Mouse (Mus musculus) liver, embryonic 11.5 days (tissue): ENCODE measurements around the gene Nrg3. TPM values are rescaled to one million over a fixed set of nuclear protein-coding genes. Genes with fewer than 3 reads are reported as not detected.

Source experiments
- ATAC-seq: fragments of 200-750 bp; cut with Nextera tagmentation; replicated peaks from 2 replicates; pipeline ENCODE4 v1.8.0; 2017; ENCODE audit warnings: moderate number of reproducible peaks, mild to moderate bottlenecking, moderate TSS enrichment, moderate library complexity; ENCODE audit not compliant: low FRiP score
- DNase-seq: peaks from one replicate; pipeline ENCODE4 v3.0.0-alpha.2; 2017; ENCODE audit warnings: low spot score
- H3K27ac ChIP-seq: fragments of 300-500 bp; sonication (generic); 2 replicates; pipeline ENCODE4 v1.5.1; 2014; ENCODE audit warnings: mild to moderate bottlenecking, low read depth, low read length, control low read depth
- H3K27me3 ChIP-seq: fragments of 300-500 bp; sonication (generic); replicated peaks from 2 replicates; pipeline ENCODE4 v1.6.1; 2014; ENCODE audit warnings: low read length, mixed read lengths; ENCODE audit not compliant: control insufficient read depth, insufficient read depth
- H3K36me3 ChIP-seq: fragments of 300-500 bp; sonication (generic); 2 replicates; pipeline ENCODE4 v1.6.1; 2014; ENCODE audit warnings: mild to moderate bottlenecking, low read length, moderate library complexity, mixed read lengths; ENCODE audit not compliant: control insufficient read depth, insufficient read depth
- H3K4me1 ChIP-seq: fragments of 300-500 bp; sonication (generic); replicated peaks from 2 replicates; pipeline ENCODE4 v1.6.1; 2014; ENCODE audit warnings: low read length, mixed read lengths; ENCODE audit not compliant: control insufficient read depth, insufficient read depth
- H3K4me2 ChIP-seq: fragments of 300-500 bp; sonication (generic); 2 replicates; pipeline ENCODE4 v1.6.1; 2014; ENCODE audit warnings: mild to moderate bottlenecking, control low read depth, moderate library complexity
- H3K4me3 ChIP-seq: fragments of 300-500 bp; sonication (generic); 2 replicates; pipeline ENCODE4 v1.5.1; 2014; ENCODE audit warnings: low read depth, low read length, control low read depth
- H3K9ac ChIP-seq: fragments of 300-500 bp; sonication (generic); 2 replicates; pipeline ENCODE4 v1.6.1; 2014; ENCODE audit warnings: low read depth, low read length, control low read depth
- H3K9me3 ChIP-seq: fragments of 300-500 bp; sonication (generic); 2 replicates; pipeline ENCODE4 v1.6.1; 2016; ENCODE audit warnings: low read length, inconsistent platforms, mixed read lengths; ENCODE audit not compliant: control insufficient read depth
- WGBS: fragments of 180-500 bp; shearing (Covaris S2); extraction: QIAGEN DNeasy Blood & Tissue Kit; methylation state at CpG from one replicate; pipeline ENCODE4 v1.1.7; 2014; 5-methylcytosine and 5-hydroxymethylcytosine counted together
- polyA plus RNA-seq: library from polyadenylated mRNA; unstranded; fragments of >200 nt; fragmentation: Nextera tagmentation; extraction: Ambion mirVana; gene quantifications from 2 replicates; pipeline ENCODE4 v1.2.1, GENCODE M21; 2014

Nrg3 gene
- polyA plus RNA-seq, 1 experiment from 2014 or later: 0.16 TPM

DNA sequence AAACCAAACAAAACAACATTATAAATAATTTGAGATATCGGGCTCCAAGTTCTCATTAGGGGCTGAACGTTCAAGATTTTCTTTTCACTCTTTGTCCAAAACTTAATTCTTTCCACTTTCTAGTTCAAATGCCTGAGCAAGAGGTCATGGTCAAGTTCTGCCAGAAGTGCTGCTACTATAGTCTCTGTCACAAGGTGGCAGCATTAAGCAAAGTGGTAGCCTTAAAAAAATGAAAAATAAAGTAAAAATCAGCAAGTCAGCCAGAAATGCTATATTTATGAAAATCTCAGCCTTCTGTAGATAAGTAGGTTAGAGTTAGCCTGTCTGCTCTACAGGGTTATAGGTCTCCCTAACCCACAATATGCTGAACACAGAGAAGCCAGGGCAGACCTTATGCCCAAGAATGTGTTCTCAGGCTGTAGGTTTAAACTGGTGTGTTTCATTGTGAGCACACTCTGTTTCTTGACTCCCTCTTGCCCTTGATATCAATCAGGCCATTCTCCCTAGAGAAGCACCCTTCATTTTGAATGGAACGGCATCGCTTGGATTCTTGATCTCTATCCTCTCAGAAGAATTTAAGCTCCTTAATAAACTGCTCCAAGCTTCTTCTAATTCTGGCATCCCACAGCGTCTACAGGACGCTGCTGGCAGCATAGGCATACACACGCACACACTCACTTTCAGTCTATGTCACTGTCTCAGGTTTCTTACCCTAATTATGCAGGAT, 480.9 kb downstream of the Nrg3 start:
- WGBS: 73% methylated on average over 7 of the region's 7 CpGs
- Histone ChIP-seq H3K9me3 (no peaks in the 10 kb centered on the region), H3K27ac (no peak overlapping the region), H3K4me2 (no peak overlapping the region), H3K9ac (no peak overlapping the region), H3K27me3 (no peaks in the 10 kb centered on the region), H3K4me3 (no peak overlapping the region), H3K36me3 (no peaks in the 10 kb centered on the region), H3K4me1 (no peaks in the 10 kb centered on the region)
- DNase-seq: no peak
- ATAC-seq: no peak

DNA sequence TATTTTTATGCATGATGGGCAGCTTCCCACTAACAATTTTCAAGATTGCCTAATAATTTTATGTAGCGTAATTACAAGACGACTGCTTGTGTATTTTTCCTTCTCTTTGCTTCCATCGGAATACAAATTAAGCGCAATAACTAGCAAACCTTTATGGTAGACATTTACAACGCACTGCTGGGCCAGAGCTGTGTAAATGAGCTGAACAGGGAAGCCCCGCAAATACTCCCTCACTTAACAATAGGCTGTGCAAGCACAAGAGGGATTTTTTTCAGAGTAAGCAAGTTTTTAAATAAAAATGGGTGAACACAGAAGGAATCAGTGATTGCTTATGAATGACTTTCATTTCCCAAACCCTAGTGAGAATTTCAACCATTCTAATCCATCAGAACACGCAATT, 513.5 kb downstream of the Nrg3 start:
- no peak overlapping the region for H3K27ac ChIP-seq
- H3K4me1 ChIP-seq: no peaks in the 10 kb centered on the region
- ATAC-seq: no peak
- no peak for DNase-seq
- H3K36me3 ChIP-seq: no peaks in the 10 kb centered on the region
- no peak overlapping the region for H3K9ac ChIP-seq
- no peaks in the 10 kb centered on the region for H3K27me3 ChIP-seq
- no peak overlapping the region for H3K4me3 ChIP-seq
- H3K9me3 ChIP-seq: no peaks in the 10 kb centered on the region
- H3K4me2 ChIP-seq: no peak overlapping the region
- 83% methylated on average over 7 of the region's 7 CpGs for WGBS

DNA sequence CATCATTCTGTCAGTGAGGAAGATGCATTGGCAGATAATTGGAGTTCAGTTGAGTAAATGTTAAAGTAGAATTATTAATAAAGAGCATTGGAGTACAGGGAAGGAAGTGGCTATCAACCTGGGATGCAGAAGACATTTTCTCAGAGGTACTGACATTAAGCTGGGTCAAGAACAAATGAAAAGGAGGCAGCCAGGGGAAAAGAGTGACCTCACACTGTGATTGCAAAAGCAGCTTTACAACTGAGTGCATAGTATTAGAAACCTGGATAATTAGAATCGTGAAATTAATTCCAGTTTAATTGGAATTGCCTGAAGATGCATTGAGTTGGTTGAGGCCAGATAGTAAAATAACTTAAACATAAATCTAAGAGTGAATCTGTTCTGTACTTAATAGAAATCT, 535.4 kb downstream of the Nrg3 start:
- Histone ChIP-seq H3K4me3 (no peak overlapping the region), H3K27ac (no peak overlapping the region), H3K9ac (no peak overlapping the region), H3K4me1 (no peaks in the 10 kb centered on the region), H3K9me3 (no peaks in the 10 kb centered on the region), H3K27me3 (no peaks in the 10 kb centered on the region), H3K4me2 (no peak overlapping the region), H3K36me3 (no peaks in the 10 kb centered on the region)
- no peak for DNase-seq
- WGBS: 82% methylated on average over 1 of the region's 1 CpGs
- ATAC-seq: no peak

DNA sequence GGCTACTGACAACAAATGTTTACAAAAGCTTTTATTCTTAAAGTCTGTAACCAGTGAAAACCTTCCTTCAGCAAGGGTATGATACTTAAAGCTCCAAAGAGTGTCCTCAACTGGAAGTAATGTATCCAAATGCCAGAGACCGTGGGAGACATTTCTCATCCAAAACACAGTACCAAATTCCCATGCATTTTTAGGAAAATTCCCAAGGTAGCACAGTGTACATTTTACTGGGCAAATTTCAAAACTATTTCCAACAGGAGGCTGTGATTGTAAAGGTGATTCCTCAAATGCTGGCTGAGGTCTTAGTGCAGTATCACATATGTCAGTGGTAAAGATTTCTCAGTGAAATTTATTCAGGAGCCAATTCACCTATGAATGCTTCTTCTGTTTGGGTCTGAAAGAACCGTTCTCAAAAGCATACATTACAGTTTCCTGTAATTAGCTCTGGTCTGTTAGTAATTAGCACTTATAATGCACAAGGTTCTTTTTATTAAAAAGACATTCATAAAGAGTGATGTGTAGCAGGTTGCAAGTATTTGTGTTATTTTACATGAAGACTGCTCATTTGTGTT, 536.3 kb downstream of the Nrg3 start:
- no peaks in the 10 kb centered on the region for H3K27me3 ChIP-seq
- H3K27ac ChIP-seq: no peak overlapping the region
- WGBS: 71% methylated on average over 2 of the region's 2 CpGs
- H3K4me3 ChIP-seq: no peak overlapping the region
- ATAC-seq (no peak), DNase-seq (no peak)
- H3K4me2 ChIP-seq: no peak overlapping the region
- H3K4me1 ChIP-seq: no peaks in the 10 kb centered on the region
- no peak overlapping the region for H3K9ac ChIP-seq
- H3K9me3 ChIP-seq: no peaks in the 10 kb centered on the region
- no peaks in the 10 kb centered on the region for H3K36me3 ChIP-seq

DNA sequence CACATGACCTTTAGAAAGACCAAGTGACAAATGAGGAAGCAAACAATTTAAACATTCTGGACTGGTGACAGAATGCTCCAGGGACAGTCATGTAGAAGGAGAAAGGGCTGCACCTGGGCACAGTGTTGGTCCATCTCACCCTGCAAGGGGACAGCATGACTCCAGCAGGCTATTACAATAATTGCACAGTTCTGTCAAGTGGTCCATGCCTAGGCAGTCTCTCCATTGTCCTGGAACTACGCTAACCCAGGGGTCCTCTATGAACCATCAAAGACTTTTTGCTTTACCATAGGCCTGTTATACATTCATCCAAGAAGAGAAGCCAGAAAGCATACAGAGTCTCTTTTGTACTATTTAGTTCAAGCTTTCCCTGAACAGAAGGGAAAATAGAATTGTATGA, 549.2 kb downstream of the Nrg3 start:
- no peaks in the 10 kb centered on the region for H3K27me3 ChIP-seq
- H3K9ac ChIP-seq: no peak overlapping the region
- H3K27ac ChIP-seq: no peak overlapping the region
- WGBS: 63% methylated on average over 1 of the region's 1 CpGs
- no peak overlapping the region for H3K4me2 ChIP-seq
- H3K36me3 ChIP-seq: no peaks in the 10 kb centered on the region
- no peak for ATAC-seq
- no peaks in the 10 kb centered on the region for H3K9me3 ChIP-seq
- no peak for DNase-seq
- H3K4me3 ChIP-seq: no peak overlapping the region
- no peaks in the 10 kb centered on the region for H3K4me1 ChIP-seq

DNA sequence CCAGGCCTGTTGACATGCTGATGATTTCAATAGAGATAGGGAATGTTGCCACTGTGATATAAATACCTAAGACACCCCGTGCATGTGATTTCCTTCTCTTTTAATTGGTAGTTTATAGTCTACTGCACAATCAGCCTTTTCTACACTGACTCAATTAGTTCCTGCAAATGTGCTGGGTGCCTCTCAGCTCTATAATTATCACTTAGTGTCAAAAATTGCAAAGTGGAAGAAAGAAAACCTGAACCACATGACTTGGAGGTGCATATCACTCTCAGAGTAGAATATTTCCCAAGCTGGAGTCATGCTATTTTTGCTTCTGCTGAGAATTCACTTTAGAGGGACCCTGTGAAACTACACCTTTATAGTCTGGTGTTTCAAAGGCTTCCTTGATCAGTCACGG, 552.1 kb downstream of the Nrg3 start:
- 71% methylated on average over 2 of the region's 2 CpGs for WGBS
- Histone ChIP-seq H3K4me1 (no peaks in the 10 kb centered on the region), H3K36me3 (no peaks in the 10 kb centered on the region), H3K9ac (no peak overlapping the region), H3K9me3 (no peaks in the 10 kb centered on the region), H3K27me3 (no peaks in the 10 kb centered on the region), H3K4me3 (no peak overlapping the region), H3K4me2 (no peak overlapping the region), H3K27ac (no peak overlapping the region)
- no peak for DNase-seq
- no peak for ATAC-seq

DNA sequence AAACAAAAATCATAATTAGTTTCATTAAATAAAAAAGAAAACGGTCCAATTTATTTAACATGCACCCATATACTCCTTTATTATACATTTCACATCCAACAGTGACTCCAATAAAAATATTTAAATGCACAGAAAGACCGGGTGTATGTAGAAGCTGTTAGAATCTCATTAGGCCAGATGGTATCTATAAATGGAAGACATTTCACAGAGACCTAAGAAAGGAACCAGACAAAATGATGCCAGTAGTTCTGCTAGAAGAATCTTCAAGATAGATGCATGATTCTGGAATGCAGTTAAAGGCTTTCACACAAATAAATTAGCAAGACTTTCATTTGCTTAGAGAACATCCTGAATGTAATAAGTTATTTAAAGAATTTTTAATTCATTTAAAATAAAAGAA, 602.3 kb downstream of the Nrg3 start:
- Histone ChIP-seq H3K4me3 (no peak overlapping the region), H3K9me3 (no peaks in the 10 kb centered on the region), H3K36me3 (no peaks in the 10 kb centered on the region), H3K4me1 (no peaks in the 10 kb centered on the region), H3K27me3 (no peaks in the 10 kb centered on the region), H3K9ac (no peak overlapping the region), H3K27ac (no peak overlapping the region), H3K4me2 (no peak overlapping the region)
- DNase-seq (no peak), ATAC-seq (no peak)
- 56% methylated on average over 2 of the region's 2 CpGs for WGBS

DNA sequence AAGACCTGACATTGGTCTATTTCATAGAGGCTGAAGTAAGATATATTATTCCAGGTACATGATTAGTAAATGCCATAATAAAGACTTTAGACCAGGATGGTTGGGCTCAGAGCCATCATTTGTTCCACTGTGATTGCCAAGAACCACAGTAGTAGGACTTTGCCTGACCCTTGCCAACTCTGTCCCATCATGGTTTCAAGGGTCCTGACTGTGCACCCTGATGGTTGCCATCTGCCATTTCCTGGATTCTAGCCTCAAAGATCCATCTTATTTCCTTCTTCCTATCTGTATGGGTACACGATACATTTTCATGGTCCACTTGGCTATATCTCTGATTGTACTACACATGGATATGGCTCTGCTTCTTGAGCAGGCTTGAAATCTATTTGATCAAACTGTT, 625.3 kb downstream of the Nrg3 start:
- DNase-seq (no peak), ATAC-seq (no peak)
- H3K36me3 ChIP-seq: no peaks in the 10 kb centered on the region
- H3K27me3 ChIP-seq: no peaks in the 10 kb centered on the region
- H3K4me1 ChIP-seq: no peaks in the 10 kb centered on the region
- H3K9ac ChIP-seq: no peak overlapping the region
- H3K4me3 ChIP-seq: no peak overlapping the region
- 87% methylated on average over 1 of the region's 1 CpGs for WGBS
- H3K9me3 ChIP-seq: no peaks in the 10 kb centered on the region
- no peak overlapping the region for H3K4me2 ChIP-seq
- H3K27ac ChIP-seq: no peak overlapping the region

DNA sequence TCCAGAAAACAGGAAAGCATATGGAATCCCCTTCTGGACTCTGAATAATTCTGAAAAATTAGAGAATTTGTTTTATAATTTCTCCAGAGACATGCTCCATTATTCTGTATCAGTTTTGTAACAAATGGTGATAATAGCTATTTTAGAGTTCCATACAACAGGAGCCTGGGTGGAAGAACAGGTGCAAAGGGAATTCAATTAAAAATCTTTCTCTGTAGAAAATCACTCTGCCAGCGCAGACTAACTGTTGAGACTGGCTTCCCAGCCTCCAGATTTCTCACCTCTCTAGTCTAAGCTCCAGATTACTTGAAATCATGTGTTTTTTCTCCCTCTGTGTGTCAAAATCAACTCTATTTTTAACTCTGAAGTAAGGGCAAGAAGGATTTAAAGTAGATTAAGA, 625.8 kb downstream of the Nrg3 start:
- no peaks in the 10 kb centered on the region for H3K4me1 ChIP-seq
- H3K27me3 ChIP-seq: no peaks in the 10 kb centered on the region
- no peak for DNase-seq
- no peak overlapping the region for H3K27ac ChIP-seq
- H3K4me2 ChIP-seq: no peak overlapping the region
- 57% methylated on average over 1 of the region's 1 CpGs for WGBS
- no peaks in the 10 kb centered on the region for H3K36me3 ChIP-seq
- H3K4me3 ChIP-seq: no peak overlapping the region
- no peaks in the 10 kb centered on the region for H3K9me3 ChIP-seq
- ATAC-seq: no peak
- H3K9ac ChIP-seq: no peak overlapping the region
